Mouse (Mus musculus) cerebellum, postnatal 25 days (tissue): ENCODE results near the gene Gm45015.
"Not testable (repeated sequence)": the region's sequence is repeated elsewhere in the genome, so short reads cannot be mapped to it uniquely, and the experiment has no call there.

Experiments
- DNase-seq, 2 experiments: peaks; one replicate each; pipeline ENCODE4 v3.0.0; 2021; ENCODE audit warnings: mixed read lengths in 2 of 2

The Gm45015 gene

DNA sequence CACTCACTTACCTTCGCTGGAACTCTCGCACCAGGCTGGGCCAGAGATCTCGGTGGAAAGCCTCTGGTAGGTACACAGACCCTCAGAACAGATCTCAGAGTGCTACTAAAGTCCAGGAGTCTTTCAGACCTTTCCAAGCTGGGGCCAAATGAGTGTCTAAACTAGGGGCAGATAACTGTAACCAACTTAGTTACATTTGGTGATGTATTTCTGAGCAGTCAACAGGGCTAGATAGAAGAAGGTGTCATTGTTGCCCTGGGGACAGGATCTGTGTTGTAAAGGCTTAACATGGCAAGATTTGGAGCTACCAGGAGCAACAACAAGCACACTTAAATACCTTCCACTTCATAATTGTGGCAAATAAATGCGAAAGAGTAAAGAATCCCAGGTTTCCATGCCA lies at the start of gene Gm45015:
TSS of gene Gm45015 (minus strand) at position 101 of the 400 bp plus-strand sequence.
- DNase-seq: no peak

DNA sequence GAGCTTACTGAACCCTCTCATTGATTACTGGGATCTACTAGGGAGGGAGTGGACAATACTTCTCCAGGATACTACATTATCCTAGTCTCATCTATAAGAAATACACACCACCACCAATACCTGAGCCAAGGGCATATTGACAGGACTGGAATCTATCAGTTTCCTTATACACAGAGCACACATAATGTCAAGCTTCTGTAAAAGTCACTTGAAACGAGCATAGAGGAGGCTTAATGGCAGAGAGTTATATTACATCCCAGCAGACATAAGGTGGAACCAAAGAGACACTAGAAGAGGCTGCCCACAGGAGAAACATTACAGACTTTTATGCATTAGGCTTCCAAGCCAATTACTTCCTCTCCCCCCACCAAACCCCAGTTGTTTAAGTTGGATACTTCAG lies 48.3 kb upstream of the Gm45015 start:
- no peak for DNase-seq

DNA sequence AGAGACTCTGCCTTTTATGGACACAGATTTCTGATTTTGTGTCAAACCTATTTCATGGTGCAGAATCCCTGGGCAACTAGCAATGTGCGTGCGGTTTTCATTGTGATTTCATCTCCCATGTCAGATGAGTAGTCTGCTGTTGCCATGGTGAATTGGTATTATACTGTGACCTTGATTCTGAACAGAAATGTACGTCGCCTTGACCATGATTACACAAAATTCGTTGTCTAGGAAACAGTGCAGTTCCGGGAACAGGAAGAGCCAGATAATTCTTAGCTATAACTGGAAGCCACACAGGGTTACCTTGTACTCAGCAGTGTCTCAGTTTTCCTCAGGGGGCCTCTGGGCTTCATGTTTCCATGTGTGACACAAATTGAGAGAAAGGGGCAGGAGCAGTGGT lies 47.8 kb upstream of the Gm45015 start:
- DNase-seq: no peak

DNA sequence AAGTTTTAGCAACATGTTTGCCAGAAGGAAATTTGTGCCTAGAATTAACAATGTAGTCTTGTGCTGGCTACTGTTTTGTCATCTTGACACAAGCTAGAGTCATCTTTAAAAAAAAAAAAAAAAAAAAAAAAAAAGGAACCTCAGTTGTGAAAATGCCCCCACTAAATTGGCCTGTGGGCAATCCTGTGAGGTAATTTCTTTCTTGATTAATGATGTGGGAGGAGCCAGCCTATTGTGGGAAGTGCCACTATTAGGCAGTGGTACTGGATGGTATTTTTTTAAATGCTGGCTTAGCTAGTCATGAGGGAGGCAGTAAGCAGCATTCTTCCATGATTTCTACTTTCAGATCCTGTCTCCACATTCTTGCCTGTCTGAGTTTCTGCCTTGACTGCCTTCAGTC lies 26.7 kb upstream of the Gm45015 start:
- no peak for DNase-seq

DNA sequence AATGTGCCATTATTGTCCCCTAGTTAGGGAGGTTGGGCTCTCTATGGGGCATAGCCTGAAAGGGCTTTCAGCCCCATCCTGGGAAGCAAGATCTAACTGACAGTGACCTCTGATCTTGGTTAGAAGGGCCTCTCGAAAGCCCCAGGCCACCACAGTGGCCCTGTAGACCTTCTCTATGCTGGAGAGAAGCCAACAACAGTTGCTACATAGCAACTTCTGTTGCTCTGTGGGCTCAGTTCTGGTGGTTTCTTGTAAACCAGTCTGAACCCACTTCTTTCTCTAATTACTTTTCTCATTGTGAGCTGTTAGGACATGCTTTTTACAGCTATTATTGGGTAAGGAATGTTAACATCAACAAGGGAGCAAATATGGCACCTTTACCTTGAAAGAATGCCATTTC lies 20.1 kb upstream of the Gm45015 start:
- no peak for DNase-seq

DNA sequence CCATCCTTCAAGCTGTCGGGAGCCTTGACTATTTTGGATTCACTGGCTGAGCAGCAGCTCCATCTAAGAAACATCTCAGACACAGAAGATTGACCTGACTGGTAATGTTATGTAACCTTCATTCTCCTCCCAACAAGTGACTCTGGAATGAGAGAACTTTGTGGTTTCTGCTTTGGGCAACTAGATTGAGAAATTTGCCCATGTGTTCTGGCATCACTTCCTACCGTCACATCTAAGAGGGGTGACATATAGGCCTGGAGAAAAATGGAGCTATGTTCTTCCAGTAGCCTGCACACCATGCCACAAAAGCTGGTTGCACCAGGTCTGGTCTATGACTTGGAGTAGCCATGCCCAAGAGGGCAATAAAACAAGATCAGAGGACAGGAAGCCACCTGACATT lies 19.5 kb upstream of the Gm45015 start:
- DNase-seq: no peak

DNA sequence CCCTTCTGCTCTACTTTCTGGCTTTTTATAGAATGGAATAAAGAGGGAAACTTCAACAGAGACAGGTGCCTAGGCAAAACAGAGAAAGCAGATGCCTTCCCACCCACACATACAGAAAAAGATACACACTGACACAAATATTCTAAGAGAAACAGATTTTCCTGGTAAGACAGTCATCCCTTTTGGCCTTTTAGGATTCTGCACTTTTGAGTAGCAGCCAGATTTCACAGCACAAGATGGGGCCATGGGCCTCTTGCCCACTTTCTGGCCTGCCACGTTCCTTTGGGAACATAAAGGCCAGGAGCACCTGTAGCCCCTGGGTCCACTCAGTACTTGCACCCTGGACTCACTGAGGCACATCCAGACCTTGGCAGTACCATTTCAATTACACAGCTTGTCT lies 7.7 kb upstream of the Gm45015 start:
- peak; percentile 15 to 51 for DNase-seq

DNA sequence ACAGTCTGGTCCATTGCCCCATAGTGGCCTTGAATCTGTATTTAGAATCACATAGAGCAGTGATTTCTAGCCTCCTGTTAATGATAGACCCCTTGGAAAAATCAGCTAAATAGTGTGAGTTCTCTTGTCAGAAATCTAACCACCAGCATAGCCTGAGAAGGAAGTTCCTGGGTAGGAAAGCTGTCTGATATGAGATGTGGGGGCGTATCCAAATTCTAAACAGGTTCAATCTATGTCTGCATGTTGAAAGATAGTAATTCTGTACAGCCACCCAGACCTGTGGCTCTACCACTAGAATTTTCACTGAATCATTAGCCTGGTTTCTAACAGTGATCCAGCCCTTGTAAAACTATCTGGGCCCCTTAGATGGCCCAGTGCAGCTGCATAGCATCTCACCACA lies 7.2 kb upstream of the Gm45015 start:
- no peak for DNase-seq

DNA sequence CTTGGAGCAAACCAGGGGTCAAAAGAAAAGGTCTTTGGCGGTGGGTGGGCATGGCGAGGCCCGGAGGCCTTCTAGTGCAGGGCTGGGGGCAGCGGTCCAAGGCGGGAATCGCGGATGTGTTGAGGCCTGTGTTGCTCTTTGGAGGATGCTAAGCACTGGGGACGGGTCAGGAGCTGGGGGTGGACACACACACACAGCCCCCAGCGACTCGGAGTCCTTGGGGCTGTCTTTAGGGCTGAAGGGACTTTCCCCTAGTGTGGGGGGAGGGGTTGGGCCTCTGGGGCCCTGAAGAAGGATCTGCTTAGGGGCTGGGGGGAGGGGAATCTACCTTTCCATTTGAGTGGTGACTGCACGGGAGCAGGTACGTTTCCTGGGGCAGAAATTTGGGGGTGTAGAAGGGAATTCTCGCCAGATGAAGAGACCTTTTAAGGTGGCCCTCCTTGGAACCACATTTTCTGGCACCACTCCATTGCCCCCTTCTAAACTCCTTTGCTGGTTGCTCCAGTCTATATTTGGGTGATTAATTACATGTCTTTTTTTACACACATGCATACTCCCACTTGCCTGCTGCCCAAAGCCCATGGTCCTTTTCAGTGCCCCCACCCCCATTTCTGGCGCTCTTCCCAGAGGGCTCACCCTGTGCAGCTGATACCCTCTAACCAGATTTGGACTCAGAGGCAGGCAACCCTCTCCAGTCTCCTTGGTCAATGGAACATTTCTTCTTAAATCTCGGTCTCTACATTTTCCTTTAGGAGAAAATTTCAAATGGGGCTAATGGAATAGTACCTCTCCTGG lies 6.5 kb upstream of the Gm45015 start:
- DNase-seq: peak in 1 of 2 experiments; percentile 54

DNA sequence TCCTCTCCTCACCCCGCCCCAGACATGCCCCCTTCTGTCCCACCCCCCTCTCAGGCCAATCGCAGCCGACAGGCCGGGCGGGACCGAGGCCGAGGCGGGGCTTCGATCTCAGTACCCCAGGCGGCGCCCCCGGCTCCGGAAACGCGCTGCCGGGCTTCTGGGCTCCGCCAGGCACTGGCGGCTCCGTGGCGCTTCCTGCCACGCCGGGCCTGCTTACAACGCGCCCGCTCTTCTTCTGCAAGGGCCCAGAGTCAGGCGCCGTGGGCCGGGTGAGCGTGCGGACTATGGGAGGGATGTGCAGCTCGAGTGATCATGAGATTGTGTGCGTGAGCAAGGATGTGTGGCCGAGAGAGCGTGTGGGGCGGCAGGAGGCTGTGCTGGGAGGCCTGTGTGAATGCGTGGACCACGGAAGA lies 5.8 kb upstream of the Gm45015 start, which contains the start of gene Zfp275:
TSS of gene Zfp275 (plus strand) at position 139 of the 413 bp plus-strand sequence.
- peak; percentile 80 to 86 for DNase-seq

DNA sequence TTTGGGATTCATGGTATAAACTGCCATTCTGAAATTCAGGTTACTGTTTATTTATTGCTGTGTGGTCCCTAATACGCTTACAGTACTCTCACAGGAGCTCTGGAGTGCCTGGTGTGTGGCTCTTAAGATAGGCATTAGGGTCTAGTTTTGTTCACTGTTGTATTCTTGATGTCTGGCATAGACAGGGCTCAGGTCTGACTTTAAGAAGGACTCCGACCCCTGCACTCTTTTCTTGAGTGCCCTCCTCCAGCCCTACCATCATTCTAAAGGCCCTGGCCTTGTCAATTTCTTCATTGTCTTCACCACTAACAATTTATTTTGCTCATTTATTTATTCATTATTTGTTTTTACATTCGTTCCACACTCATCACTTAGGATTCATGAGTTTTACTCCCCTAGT lies 5.4 kb upstream of the Gm45015 start:
- DNase-seq: no peak

DNA sequence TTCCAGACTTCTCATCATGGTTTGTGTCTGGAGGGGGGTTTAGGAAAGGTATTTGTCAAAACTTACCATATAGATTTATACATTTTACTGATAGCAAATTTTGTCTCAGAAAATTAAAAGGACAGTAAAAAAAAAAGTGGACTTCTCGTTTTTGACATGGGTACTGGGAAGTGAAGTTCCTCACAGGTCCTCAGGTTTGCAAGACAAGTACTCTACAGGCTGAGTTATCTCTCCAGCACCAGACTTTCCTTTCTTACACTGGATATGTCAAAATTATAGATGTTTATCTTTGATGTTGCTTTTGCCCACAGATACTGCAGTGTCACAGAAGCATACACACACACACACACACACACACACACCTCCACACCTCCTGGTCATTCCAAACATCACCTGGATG lies 4.8 kb upstream of the Gm45015 start:
- DNase-seq: no peak

DNA sequence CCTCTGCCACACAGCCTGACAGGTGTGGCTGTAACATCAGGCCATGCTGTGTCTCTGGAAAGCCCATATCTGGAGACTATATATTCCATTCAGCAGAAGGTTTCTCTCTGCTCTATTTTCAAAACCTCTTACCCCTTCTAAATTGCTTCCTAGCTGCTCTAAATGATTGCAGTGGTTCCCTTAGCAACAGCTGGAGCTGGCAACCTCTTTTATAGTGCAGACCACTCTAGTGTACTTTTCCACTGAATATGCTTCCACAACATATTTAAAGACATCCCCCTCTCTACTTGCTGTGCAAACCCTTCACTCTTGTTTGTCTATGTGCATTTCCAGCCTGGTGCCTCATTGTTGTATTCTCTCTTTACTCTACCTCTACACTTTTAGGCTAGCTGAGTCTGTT lies 3.1 kb downstream of the Gm45015 start:
- DNase-seq: no peak

DNA sequence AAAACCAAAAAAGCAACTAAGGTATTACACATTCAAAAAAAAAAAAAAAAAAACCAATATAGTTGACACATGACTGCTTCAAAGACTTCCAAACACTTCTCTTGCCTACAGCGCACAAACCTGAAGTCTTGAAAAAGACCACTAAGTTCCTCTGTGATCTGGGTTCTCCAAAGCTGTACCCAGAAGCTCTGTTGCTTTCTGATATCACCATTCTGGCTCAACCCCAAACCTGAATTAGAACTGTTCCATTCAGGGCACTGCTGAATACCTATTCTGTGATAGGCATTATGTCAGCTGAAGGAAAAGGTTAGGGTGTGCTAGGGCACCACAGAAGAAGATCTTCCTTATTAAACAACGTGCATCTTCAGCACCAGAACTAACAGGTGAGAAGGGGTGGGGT lies 9.4 kb downstream of the Gm45015 start:
- no peak for DNase-seq

DNA sequence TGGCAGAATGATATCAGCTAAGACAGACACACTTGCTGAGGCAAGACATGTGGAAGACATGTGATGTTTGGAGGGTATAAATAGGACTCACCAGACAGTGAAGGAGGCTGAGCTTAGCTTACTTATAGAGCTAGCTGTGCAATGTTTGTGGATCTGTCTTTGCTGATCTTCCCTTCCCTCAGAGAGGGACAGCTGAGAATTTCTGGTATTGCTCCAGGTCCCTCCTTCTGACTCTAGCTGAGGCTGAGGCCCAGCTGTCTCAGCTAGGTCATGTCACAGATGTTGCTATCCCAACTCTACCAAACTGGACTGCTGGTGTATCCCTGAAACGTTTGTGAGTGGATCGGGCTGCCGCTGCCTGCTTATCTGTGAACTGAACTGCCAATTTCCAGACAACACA lies 15.6 kb downstream of the Gm45015 start:
- no peak for DNase-seq

DNA sequence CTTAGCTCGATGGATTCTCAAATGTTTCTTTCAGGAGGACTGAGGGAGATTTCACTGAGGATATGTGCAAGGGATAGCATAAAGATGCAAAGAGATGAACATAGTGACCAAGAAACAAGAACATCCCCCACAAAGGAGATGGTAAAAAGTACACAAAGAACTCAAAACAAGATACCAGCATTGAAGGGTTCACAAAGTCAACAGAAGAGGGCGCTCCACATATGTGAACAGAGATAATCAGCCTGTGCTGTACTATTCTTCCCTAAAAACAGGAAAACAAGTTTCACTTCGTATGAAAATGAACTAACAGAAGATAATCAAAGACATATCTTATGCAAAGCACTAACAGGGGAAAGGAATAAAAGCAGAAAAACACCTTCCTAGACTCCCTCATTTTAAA lies 24.1 kb downstream of the Gm45015 start:
- peak in 1 of 2 experiments; percentile 55 for DNase-seq

DNA sequence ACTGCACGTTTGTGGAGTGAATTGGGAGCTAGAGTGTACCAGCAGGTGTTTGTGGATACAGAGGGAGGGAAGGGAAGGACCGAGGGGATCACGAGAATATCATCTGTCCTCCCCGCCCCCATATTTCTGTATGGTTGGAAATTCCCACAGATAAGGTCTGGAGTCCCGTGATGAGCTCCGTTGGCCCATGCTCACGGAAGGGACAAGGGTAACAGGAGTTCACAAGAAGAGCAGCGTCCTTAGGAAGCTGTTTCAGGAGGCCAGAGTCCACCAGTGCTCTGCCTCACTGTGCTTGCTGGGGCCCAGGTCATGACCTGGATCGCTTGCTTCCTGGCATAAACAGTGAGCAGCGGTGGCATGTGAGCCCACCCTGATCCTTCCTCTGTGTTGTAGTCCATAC lies 40.9 kb downstream of the Gm45015 start:
- DNase-seq: not testable (repeated sequence)

DNA sequence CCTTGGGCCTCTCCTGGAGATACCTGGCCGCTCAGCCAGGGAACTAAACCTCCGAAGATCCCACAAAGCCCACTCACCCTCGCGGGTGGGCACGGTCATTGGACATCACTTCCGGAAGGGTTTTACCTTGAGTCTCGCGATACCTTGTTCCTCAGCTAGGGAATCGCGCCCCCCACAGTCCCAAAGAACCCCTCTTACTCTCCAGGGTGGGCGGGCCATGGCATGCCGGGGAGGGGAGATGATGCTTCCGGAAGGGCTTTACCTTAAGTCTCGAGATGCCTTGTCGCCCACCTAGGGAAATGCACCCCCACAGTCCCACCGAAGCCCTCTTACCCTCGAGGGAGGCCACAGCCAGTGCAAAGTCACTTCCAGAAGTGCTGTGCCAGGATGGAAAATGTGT lies 43.8 kb downstream of the Gm45015 start, which contains the start of the genes Xlr5a and Xlr5c:
TSS of gene Xlr5a (minus strand) at position 101 of the 400 bp plus-strand sequence.
TSS of gene Xlr5c (minus strand) at position 101 of the 400 bp plus-strand sequence.
- DNase-seq: not testable (repeated sequence)
